Mouse (Mus musculus): ENCODE measurements around the gene Zfp324. TPM values are rescaled to one million over a fixed set of nuclear protein-coding genes. Genes with fewer than 3 reads are reported as not detected.

The Zfp324 gene
- polyA plus RNA-seq, 1 experiment from 2014 or later = 12.3 TPM

DNA sequence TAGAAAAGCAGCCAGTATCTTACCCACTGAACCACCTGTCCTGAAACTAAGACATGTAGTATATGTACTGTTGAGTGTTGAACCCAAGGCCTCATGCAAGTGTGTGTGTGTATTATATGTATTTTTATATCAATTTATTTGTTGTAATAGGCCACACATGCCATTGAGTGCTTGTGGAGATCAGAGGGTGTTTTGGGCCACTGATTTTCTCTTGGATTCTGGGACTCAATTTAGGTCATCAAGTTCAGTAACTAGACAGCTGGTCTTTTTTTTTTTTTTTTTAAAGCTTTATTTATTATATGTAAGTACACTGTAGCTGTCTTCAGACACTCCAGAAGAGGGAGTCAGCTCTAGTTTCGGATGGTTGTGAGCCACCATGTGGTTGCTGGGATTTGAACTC lies 49.6 kb downstream of the Zfp324 start:
- Histone ChIP-seq H3K4me2 (no peak overlapping the region), H3K9me3 (replicated peaks) (no peaks in the 10 kb centered on the region), H3K9ac (no peak overlapping the region), H3K4me3 (no peak overlapping the region), H3K27ac (no peak overlapping the region), H3K4me1 (peaks cover 5% of the 10 kb centered on the region), H3K36me3 (ENCODE audit: poor library complexity, severe bottlenecking) (no peaks in the 10 kb centered on the region), H3K27me3 (no peaks in the 10 kb centered on the region)
- ATAC-seq = no peak
- 86% methylated on average over 1 of the region's 1 CpGs for WGBS

DNA sequence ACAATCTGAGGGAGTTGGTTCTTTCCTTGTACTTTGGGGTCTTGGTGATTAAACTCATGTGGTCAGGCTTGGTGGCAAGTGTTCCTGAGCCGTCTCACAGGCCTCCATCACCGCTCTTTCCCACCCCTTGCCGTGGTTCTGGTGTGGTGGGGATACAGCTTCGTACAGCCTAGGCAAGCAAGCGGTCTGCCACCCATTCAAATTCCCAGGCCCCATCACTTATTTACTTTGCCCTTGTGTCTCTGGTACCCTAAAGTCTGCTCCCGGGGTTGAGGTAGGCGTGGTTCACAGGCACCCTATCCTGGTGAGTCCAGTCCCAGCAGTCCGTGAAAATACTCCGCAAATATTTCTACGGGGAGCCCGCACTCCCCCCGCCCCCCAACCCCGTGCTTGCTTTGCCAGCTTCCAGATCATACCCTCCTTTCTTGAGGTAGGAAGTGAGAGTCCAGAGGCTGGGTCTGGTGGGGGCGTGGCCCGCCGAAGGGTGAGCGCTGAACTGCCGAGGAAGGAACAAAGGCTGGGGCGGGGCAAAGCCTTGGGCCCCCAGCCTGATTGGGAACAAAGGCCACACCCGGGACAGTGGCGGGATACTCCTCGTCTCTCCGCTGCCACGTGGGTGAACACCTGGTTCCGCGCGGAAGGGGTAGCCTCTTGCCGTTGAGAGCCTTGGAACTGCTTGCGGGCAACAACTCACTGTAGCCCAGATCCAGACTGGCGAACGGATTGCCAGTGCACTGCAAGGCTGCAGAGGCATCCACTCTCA lies 57.3 kb downstream of the Zfp324 start:
- ATAC-seq = peak; percentile 44
- peak overlapping the region; percentile 99 for H3K27ac ChIP-seq
- peak overlapping the region; percentile 80 for H3K4me2 ChIP-seq
- 3% methylated on average over 31 of the region's 31 CpGs for WGBS
- H3K9ac ChIP-seq = peak overlapping the region; percentile 98
- no peaks in the 10 kb centered on the region for H3K27me3 ChIP-seq
- peaks cover 27% of the 10 kb centered on the region for H3K36me3 ChIP-seq (ENCODE audit: poor library complexity, severe bottlenecking)
- H3K9me3 ChIP-seq (replicated peaks) = no peaks in the 10 kb centered on the region
- peaks cover 32% of the 10 kb centered on the region for H3K4me1 ChIP-seq
- H3K4me3 ChIP-seq = peak overlapping the region; percentile 92

Other genes with a start within 250 kb of the Zfp324 start
- not detected in 2 replicates for gene Vmn2r56, start 230.8 kb upstream of the Zfp324 start, polyA plus RNA-seq (2015; fragmentation: Nextera tagmentation; extraction: Ambion mirVana)
- gene Zscan18, start 162.2 kb upstream of the Zfp324 start, polyA plus RNA-seq (2015; fragmentation: Nextera tagmentation; extraction: Ambion mirVana) = 11.4 and 14.9 TPM in 2 replicates
- 31.0 and 31.4 TPM in 2 replicates for gene Zfp329, start 147.0 kb upstream of the Zfp324 start, polyA plus RNA-seq (2015; fragmentation: Nextera tagmentation; extraction: Ambion mirVana)
- 32.6 and 33.3 TPM in 2 replicates for gene Zfp110, start 131.1 kb upstream of the Zfp324 start, polyA plus RNA-seq (2015; fragmentation: Nextera tagmentation; extraction: Ambion mirVana)
- 7.0 and 7.5 TPM in 2 replicates for gene Zfp128, start 84.7 kb upstream of the Zfp324 start, polyA plus RNA-seq (2015; fragmentation: Nextera tagmentation; extraction: Ambion mirVana)
- gene Zscan22, start 68.0 kb upstream of the Zfp324 start, polyA plus RNA-seq (2015; fragmentation: Nextera tagmentation; extraction: Ambion mirVana) = 11.8 and 13.6 TPM in 2 replicates
- gene Rps5, start 43.5 kb upstream of the Zfp324 start, polyA plus RNA-seq (2015; fragmentation: Nextera tagmentation; extraction: Ambion mirVana) = 820 and 824 TPM in 2 replicates
- 0.74 and 0.78 TPM in 2 replicates for gene Rnf225, start 38.4 kb upstream of the Zfp324 start, polyA plus RNA-seq (2015; fragmentation: Nextera tagmentation; extraction: Ambion mirVana)
- gene Zfp446, start 12.0 kb downstream of the Zfp324 start, polyA plus RNA-seq (2015; fragmentation: Nextera tagmentation; extraction: Ambion mirVana) = 12.7 and 14.5 TPM in 2 replicates
- 0.12 and 0.53 TPM in 2 replicates for gene Slc27a5, start 32.4 kb downstream of the Zfp324 start, polyA plus RNA-seq (2015; fragmentation: Nextera tagmentation; extraction: Ambion mirVana)
- 270 and 289 TPM in 2 replicates for gene Trim28, start 33.3 kb downstream of the Zfp324 start, polyA plus RNA-seq (2015; fragmentation: Nextera tagmentation; extraction: Ambion mirVana)
- gene Zbtb45, start 44.2 kb downstream of the Zfp324 start, polyA plus RNA-seq (2015; fragmentation: Nextera tagmentation; extraction: Ambion mirVana) = 32.8 and 37.1 TPM in 2 replicates
- gene Chmp2a, start 69.0 kb downstream of the Zfp324 start, polyA plus RNA-seq (2015; fragmentation: Nextera tagmentation; extraction: Ambion mirVana) = 164 and 168 TPM in 2 replicates
- gene Ube2m, start 72.4 kb downstream of the Zfp324 start, polyA plus RNA-seq (2015; fragmentation: Nextera tagmentation; extraction: Ambion mirVana) = 44.0 and 53.7 TPM in 2 replicates
- 5.1 and 6.0 TPM in 2 replicates for gene Mzf1, start 88.9 kb downstream of the Zfp324 start, polyA plus RNA-seq (2015; fragmentation: Nextera tagmentation; extraction: Ambion mirVana)
- gene Vmn1r85, start 129.3 kb downstream of the Zfp324 start, polyA plus RNA-seq (2015; fragmentation: Nextera tagmentation; extraction: Ambion mirVana) = not detected in 2 replicates
- not detected in 2 replicates for gene Vmn1r86, start 154.1 kb downstream of the Zfp324 start, polyA plus RNA-seq (2015; fragmentation: Nextera tagmentation; extraction: Ambion mirVana)
- gene Vmn1r87, start 174.3 kb downstream of the Zfp324 start, polyA plus RNA-seq (2015; fragmentation: Nextera tagmentation; extraction: Ambion mirVana) = not detected in 2 replicates
- gene Vmn1r88, start 193.7 kb downstream of the Zfp324 start, polyA plus RNA-seq (2015; fragmentation: Nextera tagmentation; extraction: Ambion mirVana) = not detected in 2 replicates
- not detected in 2 replicates for gene Vmn1r89, start 247.2 kb downstream of the Zfp324 start, polyA plus RNA-seq (2015; fragmentation: Nextera tagmentation; extraction: Ambion mirVana)